Mouse (Mus musculus): ENCODE measurements around the gene Pth2. TPM values are rescaled to one million over a fixed set of nuclear protein-coding genes. Genes with fewer than 3 reads are reported as not detected.

The Pth2 gene
- polyA plus RNA-seq, 1 experiment from 2014 or later = not detected

- peaks cover 9% of the 10 kb centered on the region; the same call in 1 of the 2 replicates for H3K27me3 ChIP-seq (ENCODE audit: control insufficient read depth, insufficient read depth, low read length)
- TF ChIP-seq EP300 (optimal IDR thresholded peaks at IDR 0.05) (no peak), CTCF (IDR thresholded peaks at IDR 0.05; ENCODE audit: low read depth) (no peak)
Measured at GRCm38 (mm10) chr7:45185921-45186320, 5.1 kb downstream of the Pth2 start.

GRCm38 (mm10) chr7:45189600-45189999, 8.8 kb downstream of the Pth2 start:
- no peak for ATAC-seq (ENCODE audit: low FRiP score, low TSS enrichment)
- H3K9ac ChIP-seq (ENCODE audit: low read length) = no peak overlapping the region
- H3K27me3 ChIP-seq (ENCODE audit: control insufficient read depth, insufficient read depth, low read length) = no peaks in the 10 kb centered on the region
- WGBS = 48% methylated on average over 16 of the region's 16 CpGs
- H3K4me1 ChIP-seq (replicated peaks; ENCODE audit: control insufficient read depth, insufficient read depth) = no peaks in the 10 kb centered on the region
- no peak overlapping the region for H3K4me3 ChIP-seq (ENCODE audit: low read depth, low read length)
- no peak for DNase-seq (ENCODE audit: low spot score)
- TF ChIP-seq EP300 (optimal IDR thresholded peaks at IDR 0.05) (no peak), CTCF (IDR thresholded peaks at IDR 0.05; ENCODE audit: low read depth) (no peak)
- no peak overlapping the region for H3K4me2 ChIP-seq (replicated peaks; ENCODE audit: low read depth)
- no peaks in the 10 kb centered on the region for H3K36me3 ChIP-seq (ENCODE audit: control insufficient read depth, insufficient read depth, low read length)
- H3K27ac ChIP-seq (replicated peaks) = no peak overlapping the region
- H3K9me3 ChIP-seq (ENCODE audit: control insufficient read depth, low read length) = no peaks in the 10 kb centered on the region

More at GRCm38 (mm10) chr7:45185921-45186320, 5.1 kb downstream of the Pth2 start:
- no peak overlapping the region for H3K27ac ChIP-seq (replicated peaks)
- DNase-seq (ENCODE audit: low spot score) = no peak
- no peaks in the 10 kb centered on the region for H3K9me3 ChIP-seq (ENCODE audit: control insufficient read depth, low read length)
- no peak overlapping the region for H3K4me3 ChIP-seq (ENCODE audit: low read depth, low read length)
- no peak for ATAC-seq (ENCODE audit: low FRiP score, low TSS enrichment)
- H3K9ac ChIP-seq (ENCODE audit: low read length) = no peak overlapping the region
- WGBS = 75% methylated on average over 7 of the region's 7 CpGs
- H3K4me2 ChIP-seq (replicated peaks; ENCODE audit: low read depth) = no peak overlapping the region
- no peaks in the 10 kb centered on the region for H3K36me3 ChIP-seq (ENCODE audit: control insufficient read depth, insufficient read depth, low read length)
- peaks cover 3% of the 10 kb centered on the region for H3K4me1 ChIP-seq (replicated peaks; ENCODE audit: control insufficient read depth, insufficient read depth)

GRCm38 (mm10) chr7:45190186-45190585, 9.4 kb downstream of the Pth2 start:
- Histone ChIP-seq H3K36me3 (ENCODE audit: control insufficient read depth, insufficient read depth, low read length) (no peaks in the 10 kb centered on the region), H3K4me3 (ENCODE audit: low read depth, low read length) (no peak overlapping the region), H3K9me3 (ENCODE audit: control insufficient read depth, low read length) (no peaks in the 10 kb centered on the region), H3K4me2 (replicated peaks; ENCODE audit: low read depth) (no peak overlapping the region), H3K27ac (replicated peaks) (no peak overlapping the region), H3K9ac (ENCODE audit: low read length) (no peak overlapping the region), H3K4me1 (replicated peaks; ENCODE audit: control insufficient read depth, insufficient read depth) (no peaks in the 10 kb centered on the region), H3K27me3 (ENCODE audit: control insufficient read depth, insufficient read depth, low read length) (no peaks in the 10 kb centered on the region)
- TF ChIP-seq CTCF (IDR thresholded peaks at IDR 0.05; ENCODE audit: low read depth) = no peak
- no peak for TF ChIP-seq EP300 (optimal IDR thresholded peaks at IDR 0.05)
- ATAC-seq (ENCODE audit: low FRiP score, low TSS enrichment) (no peak), DNase-seq (ENCODE audit: low spot score) (no peak)
- WGBS = 74% methylated on average over 6 of the region's 6 CpGs

GRCm38 (mm10) chr7:45191161-45191560, 10.4 kb downstream of the Pth2 start:
- Histone ChIP-seq H3K4me1 (replicated peaks; ENCODE audit: control insufficient read depth, insufficient read depth) (no peaks in the 10 kb centered on the region), H3K27me3 (ENCODE audit: control insufficient read depth, insufficient read depth, low read length) (no peaks in the 10 kb centered on the region), H3K9ac (ENCODE audit: low read length) (no peak overlapping the region), H3K36me3 (ENCODE audit: control insufficient read depth, insufficient read depth, low read length) (no peaks in the 10 kb centered on the region), H3K27ac (replicated peaks) (no peak overlapping the region), H3K9me3 (ENCODE audit: control insufficient read depth, low read length) (no peaks in the 10 kb centered on the region), H3K4me3 (ENCODE audit: low read depth, low read length) (no peak overlapping the region), H3K4me2 (replicated peaks; ENCODE audit: low read depth) (no peak overlapping the region)
- DNase-seq (ENCODE audit: low spot score) = no peak
- no peak for TF ChIP-seq EP300 (optimal IDR thresholded peaks at IDR 0.05)
- TF ChIP-seq CTCF (IDR thresholded peaks at IDR 0.05; ENCODE audit: low read depth) = no peak
- no peak for ATAC-seq (ENCODE audit: low FRiP score, low TSS enrichment)
- WGBS = 57% methylated on average over 2 of the region's 2 CpGs

GRCm38 (mm10) chr7:45191803-45192363, 11.1 kb downstream of the Pth2 start:
- no peaks in the 10 kb centered on the region for H3K36me3 ChIP-seq (ENCODE audit: control insufficient read depth, insufficient read depth, low read length)
- no peaks in the 10 kb centered on the region for H3K9me3 ChIP-seq (ENCODE audit: control insufficient read depth, low read length)
- H3K9ac ChIP-seq (ENCODE audit: low read length) = no peak overlapping the region
- no peak for DNase-seq (ENCODE audit: low spot score)
- no peak for ATAC-seq (ENCODE audit: low FRiP score, low TSS enrichment)
- TF ChIP-seq EP300 (optimal IDR thresholded peaks at IDR 0.05) (no peak), CTCF (IDR thresholded peaks at IDR 0.05; ENCODE audit: low read depth) (no peak)
- H3K4me3 ChIP-seq (ENCODE audit: low read depth, low read length) = no peak overlapping the region
- no peaks in the 10 kb centered on the region for H3K27me3 ChIP-seq (ENCODE audit: control insufficient read depth, insufficient read depth, low read length)
- no peak overlapping the region for H3K4me2 ChIP-seq (replicated peaks; ENCODE audit: low read depth)
- no peak overlapping the region for H3K27ac ChIP-seq (replicated peaks)
- H3K4me1 ChIP-seq (replicated peaks; ENCODE audit: control insufficient read depth, insufficient read depth) = no peaks in the 10 kb centered on the region
- 14% methylated on average over 8 of the region's 8 CpGs for WGBS

GRCm38 (mm10) chr7:45192585-45193310, 12.0 kb downstream of the Pth2 start:
- Histone ChIP-seq H3K4me3 (ENCODE audit: low read depth, low read length) (no peak overlapping the region), H3K9ac (ENCODE audit: low read length) (no peak overlapping the region), H3K27me3 (ENCODE audit: control insufficient read depth, insufficient read depth, low read length) (no peaks in the 10 kb centered on the region), H3K27ac (replicated peaks) (no peak overlapping the region), H3K9me3 (ENCODE audit: control insufficient read depth, low read length) (no peaks in the 10 kb centered on the region), H3K4me2 (replicated peaks; ENCODE audit: low read depth) (no peak overlapping the region), H3K36me3 (ENCODE audit: control insufficient read depth, insufficient read depth, low read length) (no peaks in the 10 kb centered on the region), H3K4me1 (replicated peaks; ENCODE audit: control insufficient read depth, insufficient read depth) (no peaks in the 10 kb centered on the region)
- DNase-seq (ENCODE audit: low spot score) (no peak), ATAC-seq (ENCODE audit: low FRiP score, low TSS enrichment) (no peak)
- no peak for TF ChIP-seq CTCF (IDR thresholded peaks at IDR 0.05; ENCODE audit: low read depth)
- no peak for TF ChIP-seq EP300 (optimal IDR thresholded peaks at IDR 0.05)
- WGBS = 84% methylated on average over 7 of the region's 7 CpGs
